8 mouse cellular contexts compared by ENCODE assay signal in genomic region chr2:181582358-181582757, GRCm38 (mm10). TPM values are rescaled to one million over a fixed set of nuclear protein-coding genes. Genes with fewer than 3 reads are reported as not detected.
A peak's percentile ranks its signal among the peaks of the same experiment; 100 is the strongest.
DNase-seq lines count a peak whose midpoint lies in the region; ATAC-seq lines count a peak whose summit lies in the region.

No protein-coding gene starts in this region.

- H3K36me3 ChIP-seq in lung, embryonic 15.5 days, result peaks cover 43% of the 10 kb centered on the region
- H3K36me3 ChIP-seq in intestine, embryonic 15.5 days, result peaks cover 28% of the 10 kb centered on the region

- no peak overlapping the region for H3K27ac ChIP-seq in lung, embryonic 15.5 days
- no peak overlapping the region for H3K27ac ChIP-seq in intestine, embryonic 15.5 days

- H3K9ac ChIP-seq in lung, embryonic 15.5 days, result no peak overlapping the region
- no peak overlapping the region for H3K9ac ChIP-seq in intestine, embryonic 15.5 days

- H3K4me2 ChIP-seq in lung, embryonic 15.5 days, result peak overlapping the region; percentile 94
- peak overlapping the region; percentile 93 for H3K4me2 ChIP-seq in intestine, embryonic 15.5 days (replicated peaks)

- 76% methylated on average over 2 of the region's 2 CpGs for WGBS in lung, embryonic 15.5 days
- 74% methylated on average over 2 of the region's 2 CpGs for WGBS in intestine, embryonic 15.5 days

- no peaks in the 10 kb centered on the region for H3K27me3 ChIP-seq in lung, embryonic 15.5 days
- H3K27me3 ChIP-seq in intestine, embryonic 15.5 days (replicated peaks), result no peaks in the 10 kb centered on the region

- H3K4me3 ChIP-seq in lung, embryonic 15.5 days, result peak overlapping the region; percentile 88
- no peak overlapping the region for H3K4me3 ChIP-seq in intestine, embryonic 15.5 days (replicated peaks)

- H3K4me1 ChIP-seq in lung, embryonic 15.5 days, result peaks cover 22% of the 10 kb centered on the region
- peaks cover 28% of the 10 kb centered on the region for H3K4me1 ChIP-seq in intestine, embryonic 15.5 days (replicated peaks)

- H3K9me3 ChIP-seq in lung, embryonic 15.5 days, result no peaks in the 10 kb centered on the region
- H3K9me3 ChIP-seq in intestine, embryonic 15.5 days, result no peaks in the 10 kb centered on the region

- peak; percentile 21 for DNase-seq in cerebellum, adult 8-10 months
- DNase-seq in cerebellum, postnatal 4 days (ENCODE audit: low spot score in 2 of 2), result no peak
- no peak for DNase-seq in lung, postnatal 36 days
- peak; percentile 12 for DNase-seq in neural tube, embryonic 10.5 days (ENCODE audit: extremely low spot score, low spot score)
- no peak for DNase-seq in T-cell, adult 2 months (ENCODE audit: low spot score)

- no peak for ATAC-seq in lung, embryonic 15.5 days (ENCODE audit: borderline replicate concordance, extremely low read depth, low FRiP score, low TSS enrichment)
- ATAC-seq in intestine, embryonic 15.5 days, result no peak; the same call in 1 of the 2 replicates
- no peak for ATAC-seq in megakaryocyte-erythroid progenitor cell, adult 5-6 weeks (replicated peaks; ENCODE audit: low FRiP score, low TSS enrichment, poor library complexity, severe bottlenecking)

RNA-seq across cellular contexts. Expression of gene Uckl1, which starts 2.3 kb away (rescaled TPM):
- polyA plus RNA-seq in lung, embryonic 15.5 days (2015; fragmentation: Nextera tagmentation; extraction: Ambion mirVana), result 41.4 and 51.2 TPM in 2 replicates
- polyA plus RNA-seq in intestine, embryonic 15.5 days (2015; fragmentation: Nextera tagmentation; extraction: Ambion mirVana), result 57.4 and 64.7 TPM in 2 replicates
- 102 and 114 TPM in 2 replicates for total RNA-seq in megakaryocyte-erythroid progenitor cell, adult 5-6 weeks (2014; fragmentation: Nextera tagmentation)
- total RNA-seq in megakaryocyte-erythroid progenitor cell, adult 5-6 weeks (2017), result 42.3 and 65.4 TPM in 2 replicates

RNA-seq across cellular contexts. Expression of gene Prpf6, which starts 9.3 kb away (rescaled TPM):
- 60.8 and 61.9 TPM in 2 replicates for polyA plus RNA-seq in lung, embryonic 15.5 days (2015; fragmentation: Nextera tagmentation; extraction: Ambion mirVana)
- 50.5 and 51.9 TPM in 2 replicates for polyA plus RNA-seq in intestine, embryonic 15.5 days (2015; fragmentation: Nextera tagmentation; extraction: Ambion mirVana)
- 31.2 and 40.7 TPM in 2 replicates for total RNA-seq in megakaryocyte-erythroid progenitor cell, adult 5-6 weeks (2014; fragmentation: Nextera tagmentation)
- total RNA-seq in megakaryocyte-erythroid progenitor cell, adult 5-6 weeks (2017), result 95.2 and 125 TPM in 2 replicates

RNA-seq across cellular contexts. Expression of gene Zfp512b, which starts 10.2 kb away (rescaled TPM):
- 48.2 and 52.3 TPM in 2 replicates for polyA plus RNA-seq in lung, embryonic 15.5 days (2015; fragmentation: Nextera tagmentation; extraction: Ambion mirVana)
- polyA plus RNA-seq in intestine, embryonic 15.5 days (2015; fragmentation: Nextera tagmentation; extraction: Ambion mirVana), result 32.0 and 34.2 TPM in 2 replicates
- total RNA-seq in megakaryocyte-erythroid progenitor cell, adult 5-6 weeks (2014; fragmentation: Nextera tagmentation), result 43.1 and 46.6 TPM in 2 replicates
- total RNA-seq in megakaryocyte-erythroid progenitor cell, adult 5-6 weeks (2017), result 7.1 and 21.9 TPM in 2 replicates

RNA-seq across cellular contexts. Expression of gene Samd10, which starts 16.7 kb away (rescaled TPM):
- polyA plus RNA-seq in lung, embryonic 15.5 days (2015; fragmentation: Nextera tagmentation; extraction: Ambion mirVana), result 29.7 and 30.1 TPM in 2 replicates
- polyA plus RNA-seq in intestine, embryonic 15.5 days (2015; fragmentation: Nextera tagmentation; extraction: Ambion mirVana), result 22.3 and 22.7 TPM in 2 replicates
- 1.6 and 3.5 TPM in 2 replicates for total RNA-seq in megakaryocyte-erythroid progenitor cell, adult 5-6 weeks (2014; fragmentation: Nextera tagmentation)
- total RNA-seq in megakaryocyte-erythroid progenitor cell, adult 5-6 weeks (2017), result 0.80 and 2.5 TPM in 2 replicates

Comparison
In these comparisons a context has a peak if more than half of its experiments do, and no peak if none do; other contexts are left out.
1. DNase-seq: peak in cerebellum, adult 8-10 months (single experiment) and neural tube, embryonic 10.5 days (single experiment); none in cerebellum, postnatal 4 days (0 of 2), lung, postnatal 36 days (single experiment) and T-cell, adult 2 months (single experiment).